Mouse (Mus musculus) thymus, postnatal 0 days (tissue): ENCODE data around the gene Gpr55. TPM values are rescaled to one million over a fixed set of nuclear protein-coding genes. Genes with fewer than 3 reads are reported as not detected.

Experiments
- DNase-seq: peaks from one replicate; pipeline ENCODE4 v3.0.0-alpha.2; 2015; ENCODE audit warnings: low spot score
- polyA plus RNA-seq: library from polyadenylated mRNA; unstranded; fragments of >200 nt; fragmentation: Nextera tagmentation; extraction: Ambion mirVana; gene quantifications from 2 replicates; pipeline ENCODE4 v1.2.1, GENCODE M21; 2015

Gpr55 gene
- polyA plus RNA-seq, 1 experiment from 2014 or later, result 0.39 TPM

- DNase-seq, result peak; percentile 52
These were observed 1.5 kb downstream of the Gpr55 start for GRCm38 (mm10) chr1:85959129-85959888.

GRCm38 (mm10) chr1:85957942-85958619 lies 2.7 kb downstream of the Gpr55 start:
- peak; percentile 68 for DNase-seq

- DNase-seq, result peak; percentile 19
These were observed 3.5 kb downstream of the Gpr55 start for GRCm38 (mm10) chr1:85957290-85957689.

GRCm38 (mm10) chr1:85955150-85955549 lies 5.7 kb downstream of the Gpr55 start:
- no peak for DNase-seq

- DNase-seq, result no peak
These were observed 11.6 kb downstream of the Gpr55 start for GRCm38 (mm10) chr1:85949085-85949684.

GRCm38 (mm10) chr1:85942318-85942717 lies 18.5 kb downstream of the Gpr55 start:
- no peak for DNase-seq

- DNase-seq, result no peak
These were observed 23.5 kb downstream of the Gpr55 start for GRCm38 (mm10) chr1:85937323-85937722.

- DNase-seq, result no peak
These were observed 24.5 kb downstream of the Gpr55 start for GRCm38 (mm10) chr1:85936265-85936664.

- peak; percentile 74 for DNase-seq
These were observed 25.5 kb downstream of the Gpr55 start for GRCm38 (mm10) chr1:85935148-85935852.

- DNase-seq, result no peak
These were observed 26.2 kb downstream of the Gpr55 start for GRCm38 (mm10) chr1:85934560-85934959.

GRCm38 (mm10) chr1:85933631-85934465 lies 27.0 kb downstream of the Gpr55 start:
- no peak for DNase-seq

- DNase-seq, result no peak
These were observed 27.6 kb downstream of the Gpr55 start for GRCm38 (mm10) chr1:85933226-85933625.

GRCm38 (mm10) chr1:85931170-85931569 lies 29.6 kb downstream of the Gpr55 start:
- DNase-seq, result no peak

GRCm38 (mm10) chr1:85929406-85929805 lies 31.4 kb downstream of the Gpr55 start:
- no peak for DNase-seq

GRCm38 (mm10) chr1:85928688-85929065 lies 32.1 kb downstream of the Gpr55 start:
- peak; percentile 57 for DNase-seq

GRCm38 (mm10) chr1:85928057-85928687 lies 32.6 kb downstream of the Gpr55 start, which contains the start of gene 4933407L21Rik:
TSS of gene 4933407L21Rik (plus strand) at chr1:85928483.
- peak; percentile 38 for DNase-seq

- no peak for DNase-seq
These were observed 35.6 kb downstream of the Gpr55 start for GRCm38 (mm10) chr1:85925183-85925582.

- DNase-seq, result no peak
These were observed 38.0 kb downstream of the Gpr55 start for GRCm38 (mm10) chr1:85922865-85923211.

- DNase-seq, result no peak
These were observed 38.5 kb downstream of the Gpr55 start for GRCm38 (mm10) chr1:85922127-85922864.

GRCm38 (mm10) chr1:85921725-85922124 lies 39.1 kb downstream of the Gpr55 start:
- no peak for DNase-seq
